Comparison of ENCODE assay signal across 18 mouse cellular contexts in genomic region chr11:3528208-3528607, GRCm38 (mm10). TPM values are rescaled to one million over a fixed set of nuclear protein-coding genes. Genes with fewer than 3 reads are reported as not detected.
A peak's percentile ranks its signal among the peaks of the same experiment; 100 is the strongest.
DNase-seq lines count a peak whose midpoint lies in the region; ATAC-seq and TF ChIP-seq lines count a peak whose summit lies in the region.
"Had no signal": no experiment of that assay in that cellular context is flagged by ENCODE, and none has a peak within 500 bp of the region (broad histone marks: within the 10 kb centered on the region; RNA-seq: fewer than 3 reads in every experiment).

No protein-coding gene starts in this region.

- DNase-seq in cerebellum, adult 11-12 months = peak; percentile 18
- DNase-seq in cerebellum, adult 11 months = no peak
- peak; percentile 9 for DNase-seq in gastrocnemius, postnatal 10 days
- no peak for DNase-seq in gastrocnemius, adult 18-20 months (ENCODE audit: low spot score)
- DNase-seq in heart, postnatal 36 days = no peak
- DNase-seq in heart, postnatal 0 days (ENCODE audit: low spot score) = no peak
- DNase-seq: adrenal gland, adult 8-10 months; adrenal gland, postnatal 36 days; B cell, adult 2 months; kidney, adult 18-20 months had no signal

- no peak for ATAC-seq in heart, embryonic 12.5 days (ENCODE audit: insufficient number of reproducible peaks, low FRiP score)
- ATAC-seq in heart, postnatal 0 days (ENCODE audit: insufficient read depth, low read depth) = no peak
- no peak for ATAC-seq in heart, embryonic 11.5 days (replicated peaks; ENCODE audit: insufficient number of reproducible peaks, low FRiP score, low TSS enrichment)
- ATAC-seq: CD4-positive, CD25-positive, alpha-beta regulatory T cell, adult 4 months; forebrain, embryonic 15.5 days; intestine, embryonic 15.5 days had no signal

- intact Hi-C loops in heart, postnatal 36 days (cut with DNase I) = no loop called here

- peak overlapping the region; percentile 49; the same call in 1 of the 2 replicates for H3K27ac ChIP-seq in heart, embryonic 12.5 days (ENCODE audit: poor library complexity, severe bottlenecking)
- H3K27ac ChIP-seq in heart, postnatal 0 days (ENCODE audit: low read depth) = peak overlapping the region; percentile 89
- H3K27ac ChIP-seq in heart, embryonic 11.5 days (ENCODE audit: low read depth, low read length) = no peak overlapping the region
- H3K27ac ChIP-seq: embryonic facial prominence, embryonic 12.5 days; forebrain, embryonic 15.5 days; hindbrain, embryonic 12.5 days; intestine, embryonic 15.5 days had no signal

- H3K4me1 ChIP-seq in heart, embryonic 12.5 days (replicated peaks) = peaks cover 21% of the 10 kb centered on the region
- H3K4me1 ChIP-seq in heart, postnatal 0 days (ENCODE audit: control insufficient read depth, insufficient read depth) = peaks cover 19% of the 10 kb centered on the region; the same call in 1 of the 2 replicates
- peaks cover 9% of the 10 kb centered on the region for H3K4me1 ChIP-seq in heart, embryonic 11.5 days (ENCODE audit: control insufficient read depth, insufficient read depth, low read length)
- H3K4me1 ChIP-seq: embryonic facial prominence, embryonic 12.5 days; forebrain, embryonic 15.5 days; hindbrain, embryonic 12.5 days; intestine, embryonic 15.5 days had no signal

- no peaks in the 10 kb centered on the region for H3K27me3 ChIP-seq in heart, embryonic 12.5 days (replicated peaks)
- no peaks in the 10 kb centered on the region for H3K27me3 ChIP-seq in heart, postnatal 0 days (ENCODE audit: control insufficient read depth, insufficient read depth, low read length)
- H3K27me3 ChIP-seq in heart, embryonic 11.5 days (ENCODE audit: control insufficient read depth, insufficient read depth, low read length) = no peaks in the 10 kb centered on the region
- H3K27me3 ChIP-seq: embryonic facial prominence, embryonic 12.5 days; forebrain, embryonic 15.5 days; hindbrain, embryonic 12.5 days; intestine, embryonic 15.5 days had no signal

- no peaks in the 10 kb centered on the region for H3K9me3 ChIP-seq in heart, embryonic 12.5 days (replicated peaks)
- H3K9me3 ChIP-seq in heart, postnatal 0 days (replicated peaks; ENCODE audit: control insufficient read depth, low read length) = no peaks in the 10 kb centered on the region
- no peaks in the 10 kb centered on the region for H3K9me3 ChIP-seq in heart, embryonic 11.5 days (replicated peaks; ENCODE audit: control insufficient read depth, low read length)
- H3K9me3 ChIP-seq: embryonic facial prominence, embryonic 12.5 days; forebrain, embryonic 15.5 days; G1E; hindbrain, embryonic 12.5 days; intestine, embryonic 15.5 days had no signal

- H3K4me3 ChIP-seq in heart, embryonic 12.5 days = no peak overlapping the region
- H3K4me3 ChIP-seq in heart, postnatal 0 days (ENCODE audit: low read depth, low read length) = no peak overlapping the region
- H3K4me3 ChIP-seq in heart, embryonic 11.5 days (ENCODE audit: low read depth, low read length) = no peak overlapping the region
- H3K4me3 ChIP-seq: embryonic facial prominence, embryonic 12.5 days; forebrain, embryonic 15.5 days; hindbrain, embryonic 12.5 days; intestine, embryonic 15.5 days had no signal

- H3K36me3 ChIP-seq in heart, embryonic 12.5 days = peaks cover 99% of the 10 kb centered on the region
- peaks cover 99% of the 10 kb centered on the region for H3K36me3 ChIP-seq in heart, postnatal 0 days (replicated peaks; ENCODE audit: control insufficient read depth, insufficient read depth, low read length)
- H3K36me3 ChIP-seq in heart, embryonic 11.5 days (ENCODE audit: control insufficient read depth, insufficient read depth, low read length) = peaks cover 54% of the 10 kb centered on the region
- H3K36me3 ChIP-seq: forebrain, embryonic 15.5 days; G1E had no signal

- no peak overlapping the region for H3K4me2 ChIP-seq in heart, embryonic 12.5 days
- peak overlapping the region; percentile 54; the same call in 1 of the 2 replicates for H3K4me2 ChIP-seq in heart, postnatal 0 days (ENCODE audit: low read depth, low read length)
- H3K4me2 ChIP-seq in heart, embryonic 11.5 days = no peak overlapping the region
- H3K4me2 ChIP-seq: embryonic facial prominence, embryonic 12.5 days; forebrain, embryonic 15.5 days; hindbrain, embryonic 12.5 days; intestine, embryonic 15.5 days had no signal

- 90% methylated on average over 6 of the region's 6 CpGs for WGBS in heart, embryonic 12.5 days
- WGBS in heart, postnatal 0 days = 87% methylated on average over 6 of the region's 6 CpGs
- WGBS in heart, embryonic 11.5 days (ENCODE audit: insufficient replicate concordance) = 86% methylated on average over 6 of the region's 6 CpGs

- no peak for TF ChIP-seq CTCF in heart, postnatal 0 days (IDR thresholded peaks at IDR 0.05; ENCODE audit: low read depth)

- no peak overlapping the region for H3K9ac ChIP-seq in heart, embryonic 12.5 days
- H3K9ac ChIP-seq in heart, postnatal 0 days (replicated peaks; ENCODE audit: low read depth, low read length) = no peak overlapping the region
- H3K9ac ChIP-seq in heart, embryonic 11.5 days (ENCODE audit: low read depth, low read length) = no peak overlapping the region
- H3K9ac ChIP-seq: embryonic facial prominence, embryonic 12.5 days; forebrain, embryonic 15.5 days; hindbrain, embryonic 12.5 days; intestine, embryonic 15.5 days had no signal

- no peak for TF ChIP-seq EP300 in heart, postnatal 0 days (IDR thresholded peaks at IDR 0.05; ENCODE audit: low read depth)

RNA-seq across cellular contexts. Expression of gene Smtn, which starts 12.2 kb away (rescaled TPM):
- 100 to 1,000 TPM; 182 to 198 TPM for total RNA-seq in gastrocnemius, postnatal 10 days (2021)
- 10 to 100 TPM; 79.9 to 89.7 TPM for total RNA-seq in gastrocnemius, adult 18-20 months (2021)
- 94.7 and 95.3 TPM in 2 replicates for polyA plus RNA-seq in heart, embryonic 12.5 days (2016; fragmentation: Nextera tagmentation; extraction: Ambion mirVana)
- total RNA-seq in heart, postnatal 36 days (2021) = 100 to 1,000 TPM; 146 to 153 TPM
- total RNA-seq in heart, postnatal 0 days (2014; rRNA removed; ENCODE audit: low replicate concordance) = 74.5 and 94.2 TPM in 2 replicates
- 86.3 and 104 TPM in 2 replicates for polyA plus RNA-seq in heart, postnatal 0 days (2015; fragmentation: Nextera tagmentation; extraction: Ambion mirVana)
- polyA plus RNA-seq in heart, embryonic 11.5 days (2014; fragmentation: Nextera tagmentation; extraction: Ambion mirVana) = 66.9 and 72.9 TPM in 2 replicates
- total RNA-seq: G1E had no signal
- polyA plus RNA-seq: G1E had no signal

RNA-seq across cellular contexts. Expression of gene Selenom, which starts 13.7 kb away (rescaled TPM):
- 10 to 100 TPM; 44.4 to 56.3 TPM for total RNA-seq in gastrocnemius, postnatal 10 days (2021)
- total RNA-seq in gastrocnemius, adult 18-20 months (2021) = 10 to 100 TPM in 1 of 2 experiments, 1 to 10 TPM in 1; 9.6 to 14.6 TPM
- 125 and 129 TPM in 2 replicates for polyA plus RNA-seq in heart, embryonic 12.5 days (2016; fragmentation: Nextera tagmentation; extraction: Ambion mirVana)
- total RNA-seq in heart, postnatal 36 days (2021) = 10 to 100 TPM; 37.6 to 43.8 TPM
- total RNA-seq in heart, postnatal 0 days (2014; rRNA removed; ENCODE audit: low replicate concordance) = 147 and 156 TPM in 2 replicates
- 129 and 130 TPM in 2 replicates for polyA plus RNA-seq in heart, postnatal 0 days (2015; fragmentation: Nextera tagmentation; extraction: Ambion mirVana)
- polyA plus RNA-seq in heart, embryonic 11.5 days (2014; fragmentation: Nextera tagmentation; extraction: Ambion mirVana) = 122 and 127 TPM in 2 replicates
- total RNA-seq: G1E had no signal
- polyA plus RNA-seq: G1E had no signal

RNA-seq across cellular contexts. Expression of gene Inpp5j, which starts 23.6 kb away (rescaled TPM):
- 1 to 10 TPM; 1.8 to 2.2 TPM for total RNA-seq in gastrocnemius, postnatal 10 days (2021)
- total RNA-seq in gastrocnemius, adult 18-20 months (2021) = 1 to 10 TPM; 2.4 to 2.9 TPM
- 11.4 and 11.5 TPM in 2 replicates for polyA plus RNA-seq in heart, embryonic 12.5 days (2016; fragmentation: Nextera tagmentation; extraction: Ambion mirVana)
- total RNA-seq in heart, postnatal 36 days (2021) = 10 to 100 TPM; 15.7 to 25.8 TPM
- total RNA-seq in heart, postnatal 0 days (2014; rRNA removed; ENCODE audit: low replicate concordance) = 7.1 and 9.4 TPM in 2 replicates
- polyA plus RNA-seq in heart, postnatal 0 days (2015; fragmentation: Nextera tagmentation; extraction: Ambion mirVana) = 12.4 and 12.8 TPM in 2 replicates
- polyA plus RNA-seq in heart, embryonic 11.5 days (2014; fragmentation: Nextera tagmentation; extraction: Ambion mirVana) = 6.5 and 7.0 TPM in 2 replicates
- polyA plus RNA-seq: G1E had no signal

RNA-seq across cellular contexts. Expression of gene Pla2g3, which starts 40.1 kb away (rescaled TPM):
- under 1 TPM in 1 of 2 experiments, not detected in 1; 0.09 TPM for total RNA-seq in gastrocnemius, postnatal 10 days (2021)
- not detected for total RNA-seq in gastrocnemius, adult 18-20 months (2021)
- polyA plus RNA-seq in heart, embryonic 12.5 days (2016; fragmentation: Nextera tagmentation; extraction: Ambion mirVana) = 0.26 and 0.30 TPM in 2 replicates
- total RNA-seq in heart, postnatal 36 days (2021) = not detected
- 0.08 and 0.19 TPM in 2 replicates for total RNA-seq in heart, postnatal 0 days (2014; rRNA removed; ENCODE audit: low replicate concordance)
- 0.10 and 0.11 TPM in 2 replicates for polyA plus RNA-seq in heart, postnatal 0 days (2015; fragmentation: Nextera tagmentation; extraction: Ambion mirVana)
- 0.26 and 0.39 TPM in 2 replicates for polyA plus RNA-seq in heart, embryonic 11.5 days (2014; fragmentation: Nextera tagmentation; extraction: Ambion mirVana)
- polyA plus RNA-seq: G1E had no signal

Comparison
In these comparisons a context has a peak if more than half of its experiments do, and no peak if none do; other contexts are left out.
1. DNase-seq: peak in cerebellum, adult 11-12 months (single experiment) and gastrocnemius, postnatal 10 days (single experiment); none in cerebellum, adult 11 months (single experiment), gastrocnemius, adult 18-20 months (single experiment), heart, postnatal 36 days (0 of 2) and heart, postnatal 0 days (single experiment).